Mouse (Mus musculus): ENCODE data around the gene Tbcel. TPM values are rescaled to one million over a fixed set of nuclear protein-coding genes. Genes with fewer than 3 reads are reported as not detected.

Tbcel gene
- polyA plus RNA-seq, 1 experiment = 19.9 TPM

GRCm38 (mm10) chr9:42385656-42386055 is 122.0 kb downstream of the Tbcel start:
- no peak for DNase-seq (ENCODE audit: low spot score)

- no peak for DNase-seq (ENCODE audit: low spot score)
Measured at GRCm38 (mm10) chr9:42382628-42383347, 124.8 kb downstream of the Tbcel start.

GRCm38 (mm10) chr9:42382063-42382462 is 125.5 kb downstream of the Tbcel start:
- DNase-seq (ENCODE audit: low spot score) = no peak

- no peak for DNase-seq (ENCODE audit: low spot score)
Measured at GRCm38 (mm10) chr9:42378071-42378470, 129.5 kb downstream of the Tbcel start.

- no peak for DNase-seq (ENCODE audit: low spot score)
Measured at GRCm38 (mm10) chr9:42377656-42378055, 130.0 kb downstream of the Tbcel start.

- DNase-seq (ENCODE audit: low spot score) = no peak
Measured at GRCm38 (mm10) chr9:42371670-42372368, 135.8 kb downstream of the Tbcel start.

Other genes starting within 250 kb of the Tbcel start
- gene Sc5d, start 243.6 kb downstream of the Tbcel start, polyA plus RNA-seq (2012; rRNA removed) = 47.8 and 59.5 TPM in 2 replicates
- 0.03 and 0.09 TPM in 2 replicates for gene Tecta, start 107.9 kb downstream of the Tbcel start, polyA plus RNA-seq (2012; rRNA removed)